Mouse (Mus musculus) ES-E14 (cell line): Measurements from ENCODE around the gene Rcn1.

Experiments used
- MAFK ChIP-seq: IDR thresholded peaks from 2 replicates; pipeline ENCODE4 v1.6.1; 2014; ENCODE audit warnings: mild to moderate bottlenecking, low read depth, low read length, inconsistent platforms; ENCODE audit not compliant: insufficient read depth
- ZC3H11A ChIP-seq: IDR thresholded peaks from 2 replicates; pipeline ENCODE4 v1.6.1; 2012; ENCODE audit warnings: low read depth, mild to moderate bottlenecking, inconsistent platforms, low read length, borderline replicate concordance
- ZNF384 ChIP-seq: IDR thresholded peaks from 2 replicates; pipeline ENCODE4 v1.6.1; 2012; ENCODE audit warnings: low read depth, low read length, inconsistent platforms

- TF ChIP-seq MAFK (no peak), ZC3H11A (no peak), ZNF384 (no peak)
Observed at GRCm38 (mm10) chr2:105439022-105439421, 39.9 kb upstream of the Rcn1 start.
